Mouse (Mus musculus) embryonic facial prominence, embryonic 10.5 days (tissue): Measurements from ENCODE around the gene Vars2. TPM values are rescaled to one million over a fixed set of nuclear protein-coding genes. Genes with fewer than 3 reads are reported as not detected.

Source experiments
- DNase-seq: peaks from one replicate; pipeline ENCODE4 v3.0.0-alpha.2; 2017; ENCODE audit warnings: low spot score
- H3K27ac ChIP-seq: fragments of 300-500 bp; sonication (generic); replicated peaks from 2 replicates; pipeline ENCODE4 v1.5.1; 2016; ENCODE audit warnings: mild to moderate bottlenecking
- H3K27me3 ChIP-seq: fragments of 300-500 bp; sonication (generic); replicated peaks from 2 replicates; pipeline ENCODE4 v1.6.1; 2016; ENCODE audit warnings: low read depth, mild to moderate bottlenecking; ENCODE audit not compliant: poor library complexity, severe bottlenecking
- H3K36me3 ChIP-seq: fragments of 300-500 bp; sonication (generic); replicated peaks from 2 replicates; pipeline ENCODE4 v1.6.1; 2016; ENCODE audit warnings: mild to moderate bottlenecking, moderate library complexity
- H3K4me1 ChIP-seq: fragments of 300-500 bp; sonication (generic); 2 replicates; pipeline ENCODE4 v1.6.1; 2016
- H3K4me3 ChIP-seq: fragments of 300-500 bp; sonication (generic); 2 replicates; pipeline ENCODE4 v1.5.1; 2016; ENCODE audit warnings: mild to moderate bottlenecking, moderate library complexity
- H3K9me3 ChIP-seq: fragments of 300-500 bp; sonication (generic); 2 replicates; pipeline ENCODE4 v1.6.1; 2016; ENCODE audit warnings: mild to moderate bottlenecking
- WGBS: fragments of 180-500 bp; shearing (Covaris S2); methylation state at CpG from one replicate; pipeline ENCODE4 v1.1.7; 2016; 5-methylcytosine and 5-hydroxymethylcytosine counted together
- polyA plus RNA-seq: library from polyadenylated mRNA; unstranded; fragments of >200 nt; fragmentation: Nextera tagmentation; extraction: Ambion mirVana; gene quantifications from 2 replicates; pipeline ENCODE4 v1.2.1, GENCODE M21; 2016

The Vars2 gene
- polyA plus RNA-seq: 19.9 and 22.0 TPM in 2 replicates

- peaks cover 24% of the 10 kb centered on the region for H3K4me1 ChIP-seq
- H3K9me3 ChIP-seq: no peaks in the 10 kb centered on the region
- H3K27ac ChIP-seq: peak within 1 kb of the TSS; percentile 94
- peaks cover 59% of the 10 kb centered on the region for H3K36me3 ChIP-seq
- WGBS: under 1% methylated on average over 61 of the region's 61 CpGs
- H3K27me3 ChIP-seq: no peaks in the 10 kb centered on the region
- H3K4me3 ChIP-seq: peak within 1 kb of the TSS; percentile 80
- peak; percentile 97 for DNase-seq
Measured at GRCm38 (mm10) chr17:35667334-35668065, at the start of gene Vars2. Vars2 (minus strand) TSS chr17:35667592.

GRCm38 (mm10) chr17:35717080-35717479, 49.7 kb upstream of the Vars2 start:
- Histone ChIP-seq H3K4me1 (peaks cover 21% of the 10 kb centered on the region), H3K27ac (no peak overlapping the region), H3K9me3 (no peaks in the 10 kb centered on the region), H3K4me3 (no peak overlapping the region), H3K27me3 (peaks cover 10% of the 10 kb centered on the region; the same call in 1 of the 2 replicates), H3K36me3 (no peaks in the 10 kb centered on the region)
- DNase-seq: no peak
- 92% methylated on average over 6 of the region's 6 CpGs for WGBS

- H3K9me3 ChIP-seq: no peaks in the 10 kb centered on the region
- DNase-seq: no peak
- WGBS: 91% methylated on average over 3 of the region's 3 CpGs
- H3K27ac ChIP-seq: no peak overlapping the region
- 0 out of 2 replicates have a peak, but pooled peaks cover 4% of the 10 kb centered on the region for H3K27me3 ChIP-seq
- H3K4me3 ChIP-seq: no peak overlapping the region
- H3K4me1 ChIP-seq: peaks cover 23% of the 10 kb centered on the region
- no peaks in the 10 kb centered on the region for H3K36me3 ChIP-seq
Measured at GRCm38 (mm10) chr17:35716114-35716513, 48.7 kb upstream of the Vars2 start.

GRCm38 (mm10) chr17:35710705-35711347, 43.4 kb upstream of the Vars2 start:
- peak; percentile 65 for DNase-seq
- Histone ChIP-seq H3K4me3 (0 out of 2 replicates have a peak overlapping the region, but pooled peaks have one; percentile 1), H3K27me3 (no peaks in the 10 kb centered on the region), H3K9me3 (no peaks in the 10 kb centered on the region), H3K36me3 (no peaks in the 10 kb centered on the region), H3K27ac (peak overlapping the region; percentile 65), H3K4me1 (peaks cover 26% of the 10 kb centered on the region)
- WGBS: 40% methylated on average over 8 of the region's 8 CpGs

GRCm38 (mm10) chr17:35708611-35709010, 41.2 kb upstream of the Vars2 start:
- H3K36me3 ChIP-seq: no peaks in the 10 kb centered on the region
- 89% methylated on average over 2 of the region's 2 CpGs for WGBS
- peaks cover 49% of the 10 kb centered on the region for H3K4me1 ChIP-seq
- no peak overlapping the region for H3K4me3 ChIP-seq
- DNase-seq: no peak
- H3K9me3 ChIP-seq: no peaks in the 10 kb centered on the region
- peaks cover 16% of the 10 kb centered on the region for H3K27me3 ChIP-seq
- no peak overlapping the region for H3K27ac ChIP-seq

- H3K27ac ChIP-seq: no peak overlapping the region
- DNase-seq: no peak
- peaks cover 23% of the 10 kb centered on the region for H3K27me3 ChIP-seq
- H3K4me1 ChIP-seq: peaks cover 55% of the 10 kb centered on the region
- 74% methylated on average over 7 of the region's 7 CpGs for WGBS
- no peak overlapping the region for H3K4me3 ChIP-seq
- H3K36me3 ChIP-seq: no peaks in the 10 kb centered on the region
- H3K9me3 ChIP-seq: no peaks in the 10 kb centered on the region
Measured at GRCm38 (mm10) chr17:35707929-35708328, 40.5 kb upstream of the Vars2 start.

- WGBS: 17% methylated on average over 4 of the region's 4 CpGs
- DNase-seq: peak; percentile 54
- Histone ChIP-seq H3K27me3 (peaks cover 44% of the 10 kb centered on the region), H3K4me1 (peaks cover 63% of the 10 kb centered on the region), H3K9me3 (no peaks in the 10 kb centered on the region), H3K36me3 (no peaks in the 10 kb centered on the region), H3K27ac (peak overlapping the region; percentile 35; the same call in 1 of the 2 replicates), H3K4me3 (no peak overlapping the region)
Measured at GRCm38 (mm10) chr17:35705836-35706235, 38.4 kb upstream of the Vars2 start.

- WGBS: 8% methylated on average over 19 of the region's 19 CpGs
- no peaks in the 10 kb centered on the region for H3K36me3 ChIP-seq
- peaks cover 54% of the 10 kb centered on the region for H3K27me3 ChIP-seq
- H3K4me3 ChIP-seq: peak within 1 kb of the TSS; percentile 82
- H3K4me1 ChIP-seq: peaks cover 64% of the 10 kb centered on the region
- peak within 1 kb of the TSS; percentile 91 for H3K27ac ChIP-seq
- no peaks in the 10 kb centered on the region for H3K9me3 ChIP-seq
- DNase-seq: peak; percentile 66
Measured at GRCm38 (mm10) chr17:35704621-35705464, 37.5 kb upstream of the Vars2 start, which contains the start of gene Ddr1. Ddr1 (minus strand) TSS chr17:35704621.

- H3K9me3 ChIP-seq: no peaks in the 10 kb centered on the region
- peaks cover 69% of the 10 kb centered on the region for H3K4me1 ChIP-seq
- WGBS: 1% methylated on average over 14 of the region's 14 CpGs
- H3K4me3 ChIP-seq: peak overlapping the region; percentile 82
- DNase-seq: peak; percentile 83
- peaks cover 64% of the 10 kb centered on the region for H3K27me3 ChIP-seq
- H3K27ac ChIP-seq: peak overlapping the region; percentile 91
- H3K36me3 ChIP-seq: 0 out of 2 replicates have a peak, but pooled peaks cover 5% of the 10 kb centered on the region
Measured at GRCm38 (mm10) chr17:35703751-35704271, 36.4 kb upstream of the Vars2 start.

GRCm38 (mm10) chr17:35703065-35703464, 35.7 kb upstream of the Vars2 start:
- Histone ChIP-seq H3K27me3 (peaks cover 72% of the 10 kb centered on the region), H3K36me3 (0 out of 2 replicates have a peak, but pooled peaks cover 5% of the 10 kb centered on the region), H3K27ac (peak overlapping the region; percentile 91), H3K9me3 (no peaks in the 10 kb centered on the region), H3K4me3 (peak overlapping the region; percentile 82), H3K4me1 (peaks cover 76% of the 10 kb centered on the region)
- 8% methylated on average over 2 of the region's 2 CpGs for WGBS
- no peak for DNase-seq

- 9% methylated on average over 4 of the region's 4 CpGs for WGBS
- Histone ChIP-seq H3K27me3 (peaks cover 76% of the 10 kb centered on the region), H3K4me3 (peak overlapping the region; percentile 82), H3K4me1 (peaks cover 80% of the 10 kb centered on the region), H3K9me3 (no peaks in the 10 kb centered on the region), H3K27ac (peak overlapping the region; percentile 91), H3K36me3 (0 out of 2 replicates have a peak, but pooled peaks cover 5% of the 10 kb centered on the region)
- DNase-seq: no peak
Measured at GRCm38 (mm10) chr17:35702605-35703004, 35.2 kb upstream of the Vars2 start.

GRCm38 (mm10) chr17:35701978-35702461, 34.6 kb upstream of the Vars2 start:
- Histone ChIP-seq H3K27me3 (peaks cover 82% of the 10 kb centered on the region), H3K4me3 (peak overlapping the region; percentile 82), H3K4me1 (peaks cover 86% of the 10 kb centered on the region), H3K36me3 (0 out of 2 replicates have a peak, but pooled peaks cover 5% of the 10 kb centered on the region), H3K27ac (peak overlapping the region; percentile 91), H3K9me3 (no peaks in the 10 kb centered on the region)
- whole genome bisulfite sequencing: 1% methylated on average over 16 of the region's 16 CpGs
- DNase-seq: peak; percentile 63
